ENCODE assay signal across 7 mouse cellular contexts in the genomic region with DNA sequence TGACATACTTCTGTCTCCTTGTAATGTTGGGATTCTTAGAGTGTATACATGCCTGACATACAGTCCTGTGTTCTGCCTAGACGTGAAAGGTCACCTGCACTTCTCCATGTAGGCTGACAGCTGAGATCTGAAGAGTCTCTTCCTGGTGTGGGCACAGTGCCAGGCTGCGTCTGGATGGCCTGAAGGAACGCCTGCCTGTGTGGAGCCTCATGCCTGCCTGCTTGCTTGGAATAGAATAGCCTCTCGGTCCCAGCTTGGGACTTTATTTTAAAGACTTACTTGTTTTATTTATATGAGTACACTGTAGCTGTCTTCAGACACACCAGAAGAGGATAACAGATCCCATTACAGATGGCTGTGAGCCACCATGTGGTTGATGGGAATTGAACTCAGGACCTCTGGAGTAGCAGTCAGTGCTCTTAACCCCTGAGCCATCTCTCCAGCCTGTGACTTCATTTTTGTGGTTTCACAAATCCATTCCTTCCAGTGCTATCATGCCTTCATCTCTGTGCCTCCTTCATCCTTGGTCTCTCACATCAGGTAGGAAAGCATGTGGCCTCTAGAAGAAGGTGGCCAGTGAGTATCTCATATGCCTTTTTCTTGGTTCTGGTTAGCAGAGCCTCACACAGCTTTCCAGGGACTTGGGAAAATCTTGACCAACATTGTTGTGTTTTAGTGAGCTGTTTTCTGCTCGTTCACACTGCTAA. TPM values are rescaled to one million over a fixed set of nuclear protein-coding genes. Genes with fewer than 3 reads are reported as not detected.
A peak's percentile ranks its signal among the peaks of the same experiment; 100 is the strongest.
DNase-seq lines count a peak whose midpoint lies in the region; ATAC-seq lines count a peak whose summit lies in the region.

No protein-coding gene starts in this region.

- WGBS in neural tube, embryonic 13.5 days = 53% methylated on average over 5 of the region's 5 CpGs
- WGBS in neural tube, embryonic 15.5 days = 54% methylated on average over 5 of the region's 5 CpGs
- 24% methylated on average over 5 of the region's 5 CpGs for WGBS in heart, embryonic 12.5 days
- WGBS in liver, embryonic 15.5 days (ENCODE audit: insufficient replicate concordance) = 56% methylated on average over 5 of the region's 5 CpGs

- H3K27ac ChIP-seq in neural tube, embryonic 13.5 days (replicated peaks) = peak overlapping the region; percentile 43; the same call in 1 of the 2 replicates
- no peak overlapping the region for H3K27ac ChIP-seq in neural tube, embryonic 15.5 days (replicated peaks)
- peak overlapping the region; percentile 71 for H3K27ac ChIP-seq in heart, embryonic 12.5 days (ENCODE audit: poor library complexity, severe bottlenecking)
- peak overlapping the region; percentile 80 for H3K27ac ChIP-seq in liver, embryonic 15.5 days (replicated peaks)

- H3K27me3 ChIP-seq in neural tube, embryonic 13.5 days = no peaks in the 10 kb centered on the region
- no peaks in the 10 kb centered on the region for H3K27me3 ChIP-seq in neural tube, embryonic 15.5 days (replicated peaks)
- no peaks in the 10 kb centered on the region for H3K27me3 ChIP-seq in heart, embryonic 12.5 days (replicated peaks)
- H3K27me3 ChIP-seq in liver, embryonic 15.5 days = no peaks in the 10 kb centered on the region

- no peak overlapping the region for H3K4me2 ChIP-seq in neural tube, embryonic 13.5 days
- no peak overlapping the region for H3K4me2 ChIP-seq in neural tube, embryonic 15.5 days
- no peak overlapping the region for H3K4me2 ChIP-seq in heart, embryonic 12.5 days
- H3K4me2 ChIP-seq in liver, embryonic 15.5 days = peak overlapping the region; percentile 15; the same call in 1 of the 2 replicates

- H3K4me3 ChIP-seq in neural tube, embryonic 13.5 days = no peak overlapping the region
- H3K4me3 ChIP-seq in neural tube, embryonic 15.5 days (replicated peaks) = no peak overlapping the region
- no peak overlapping the region for H3K4me3 ChIP-seq in heart, embryonic 12.5 days
- no peak overlapping the region for H3K4me3 ChIP-seq in liver, embryonic 15.5 days (replicated peaks)

- H3K9ac ChIP-seq in neural tube, embryonic 13.5 days = no peak overlapping the region
- H3K9ac ChIP-seq in neural tube, embryonic 15.5 days (replicated peaks) = no peak overlapping the region
- 0 out of 2 replicates have a peak overlapping the region, but pooled peaks have one; percentile 13 for H3K9ac ChIP-seq in heart, embryonic 12.5 days
- H3K9ac ChIP-seq in liver, embryonic 15.5 days = no peak overlapping the region

- no peaks in the 10 kb centered on the region for H3K9me3 ChIP-seq in neural tube, embryonic 13.5 days
- H3K9me3 ChIP-seq in neural tube, embryonic 15.5 days (replicated peaks) = no peaks in the 10 kb centered on the region
- H3K9me3 ChIP-seq in heart, embryonic 12.5 days (replicated peaks) = no peaks in the 10 kb centered on the region
- no peaks in the 10 kb centered on the region for H3K9me3 ChIP-seq in liver, embryonic 15.5 days (replicated peaks)

- DNase-seq in cerebellum, adult 18-20 months = peak; percentile 68 to 69
- DNase-seq in ovary, postnatal 36 days (ENCODE audit: low spot score) = no peak

- ATAC-seq in neural tube, embryonic 13.5 days (ENCODE audit: low read depth) = no peak
- no peak for ATAC-seq in neural tube, embryonic 15.5 days (ENCODE audit: low FRiP score)
- ATAC-seq in heart, embryonic 12.5 days (ENCODE audit: insufficient number of reproducible peaks, low FRiP score) = no peak
- no peak for ATAC-seq in liver, embryonic 15.5 days (ENCODE audit: insufficient read depth)
- ATAC-seq in megakaryocyte progenitor cell, adult 5-6 weeks (replicated peaks; ENCODE audit: poor library complexity) = no peak

- peaks cover 45% of the 10 kb centered on the region for H3K4me1 ChIP-seq in neural tube, embryonic 13.5 days (replicated peaks)
- H3K4me1 ChIP-seq in neural tube, embryonic 15.5 days = peaks cover 39% of the 10 kb centered on the region
- peaks cover 77% of the 10 kb centered on the region for H3K4me1 ChIP-seq in heart, embryonic 12.5 days (replicated peaks)
- H3K4me1 ChIP-seq in liver, embryonic 15.5 days (replicated peaks) = peaks cover 57% of the 10 kb centered on the region

- H3K36me3 ChIP-seq in neural tube, embryonic 13.5 days = 0 out of 2 replicates have a peak, but pooled peaks cover 4% of the 10 kb centered on the region
- peaks cover 2% of the 10 kb centered on the region; the same call in 1 of the 2 replicates for H3K36me3 ChIP-seq in neural tube, embryonic 15.5 days
- no peaks in the 10 kb centered on the region for H3K36me3 ChIP-seq in heart, embryonic 12.5 days
- H3K36me3 ChIP-seq in liver, embryonic 15.5 days (replicated peaks) = 0 out of 2 replicates have a peak, but pooled peaks cover under 1% of the 10 kb centered on the region

RNA-seq across cellular contexts. Expression of a gene that starts 26.4 kb away (rescaled TPM):
- 110 and 113 TPM in 2 replicates for polyA plus RNA-seq in neural tube, embryonic 13.5 days (2015; fragmentation: Nextera tagmentation; extraction: Ambion mirVana)
- 69.6 and 71.7 TPM in 2 replicates for polyA plus RNA-seq in neural tube, embryonic 15.5 days (2015; fragmentation: Nextera tagmentation; extraction: Ambion mirVana)
- polyA plus RNA-seq in heart, embryonic 12.5 days (2016; fragmentation: Nextera tagmentation; extraction: Ambion mirVana) = 59.5 and 63.3 TPM in 2 replicates
- polyA plus RNA-seq in liver, embryonic 15.5 days (2015; fragmentation: Nextera tagmentation; extraction: Ambion mirVana) = 25.6 and 31.1 TPM in 2 replicates
- 13.8 and 15.8 TPM in 2 replicates for total RNA-seq in megakaryocyte progenitor cell, adult 5-6 weeks (2015)
- total RNA-seq in megakaryocyte progenitor cell, adult 5-6 weeks (2017) = 58.4 and 65.8 TPM in 2 replicates

RNA-seq across cellular contexts. Expression of a gene that starts 52.2 kb away (rescaled TPM):
- polyA plus RNA-seq in neural tube, embryonic 13.5 days (2015; fragmentation: Nextera tagmentation; extraction: Ambion mirVana) = 0.40 and 0.61 TPM in 2 replicates
- 0.47 and 0.66 TPM in 2 replicates for polyA plus RNA-seq in neural tube, embryonic 15.5 days (2015; fragmentation: Nextera tagmentation; extraction: Ambion mirVana)
- polyA plus RNA-seq in heart, embryonic 12.5 days (2016; fragmentation: Nextera tagmentation; extraction: Ambion mirVana) = 1.3 and 1.5 TPM in 2 replicates
- polyA plus RNA-seq in liver, embryonic 15.5 days (2015; fragmentation: Nextera tagmentation; extraction: Ambion mirVana) = 1.2 and 1.4 TPM in 2 replicates
- total RNA-seq in megakaryocyte progenitor cell, adult 5-6 weeks (2015) = not detected in 2 replicates
- not detected in 2 replicates for total RNA-seq in megakaryocyte progenitor cell, adult 5-6 weeks (2017)
